Mouse (Mus musculus) T-helper 2 cell (primary cell): ENCODE measurements around the gene Kifc1.

Source experiments
- in situ Hi-C: fragments of 300-600 bp; cut with MboI, MseI; formaldehyde crosslinking; loops from one replicate; pipeline ENCODE4 v1.15.1; 2025; ENCODE audit warnings: high pct_unique_total_duplicates

The Kifc1 gene

GRCm38 (mm10) chr17:33857816-33858215 is 32.6 kb downstream of the Kifc1 start:
- in situ Hi-C loops = no loop called here

GRCm38 (mm10) chr17:33851331-33851730 is 39.1 kb downstream of the Kifc1 start:
- in situ Hi-C loops = no loop called here

GRCm38 (mm10) chr17:33848139-33848538 is 42.3 kb downstream of the Kifc1 start:
- in situ Hi-C loops = loop anchor here (5.0 kb wide), 1 partner anchor 34 kb away; no protein-coding TSS in a partner anchor

- in situ Hi-C loops = no loop called here
Measured at GRCm38 (mm10) chr17:33844196-33844595, 46.3 kb downstream of the Kifc1 start.

GRCm38 (mm10) chr17:33842966-33843795 is 47.3 kb downstream of the Kifc1 start, which contains the start of gene Cd320:
Gene Cd320 (plus strand): TSS chr17:33843091.
- in situ Hi-C loops = no loop called here

- in situ Hi-C loops = no loop called here
Measured at GRCm38 (mm10) chr17:33829561-33829960, 60.9 kb downstream of the Kifc1 start.

- in situ Hi-C loops = no loop called here
Measured at GRCm38 (mm10) chr17:33828892-33829291, 61.6 kb downstream of the Kifc1 start.

GRCm38 (mm10) chr17:33826850-33827249 is 63.6 kb downstream of the Kifc1 start:
- in situ Hi-C loops = no loop called here
